Mouse (Mus musculus) fibroblast of lung, adult 2 months (primary cell): ENCODE data around the gene Ndufb4.
A peak's percentile ranks its signal among the peaks of the same experiment; 100 is the strongest.

Source experiments
- DNase-seq: peaks from one replicate; pipeline ENCODE4 v3.0.0-alpha.2; 2011; ENCODE audit warnings: low read depth

Ndufb4 gene

DNA sequence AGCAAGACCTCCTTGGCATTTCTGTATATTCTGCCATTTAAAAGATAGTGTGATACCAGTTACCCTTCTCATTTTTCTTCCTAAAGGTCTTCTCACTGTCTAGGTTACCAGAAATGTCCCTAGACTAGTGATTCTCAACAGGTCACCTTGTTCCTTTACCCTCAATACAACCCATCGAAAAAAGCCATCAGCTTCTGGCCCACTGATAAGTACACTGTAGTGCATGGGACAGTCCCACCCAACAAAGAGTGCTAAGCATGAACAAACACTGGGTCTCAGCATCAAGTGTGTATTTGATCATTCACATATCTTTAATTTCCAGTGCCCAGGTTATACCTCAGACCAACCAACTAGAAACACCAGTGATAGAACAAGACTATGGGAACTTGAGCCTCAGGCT is 19.2 kb downstream of the Ndufb4 start:
- no peak for DNase-seq

DNA sequence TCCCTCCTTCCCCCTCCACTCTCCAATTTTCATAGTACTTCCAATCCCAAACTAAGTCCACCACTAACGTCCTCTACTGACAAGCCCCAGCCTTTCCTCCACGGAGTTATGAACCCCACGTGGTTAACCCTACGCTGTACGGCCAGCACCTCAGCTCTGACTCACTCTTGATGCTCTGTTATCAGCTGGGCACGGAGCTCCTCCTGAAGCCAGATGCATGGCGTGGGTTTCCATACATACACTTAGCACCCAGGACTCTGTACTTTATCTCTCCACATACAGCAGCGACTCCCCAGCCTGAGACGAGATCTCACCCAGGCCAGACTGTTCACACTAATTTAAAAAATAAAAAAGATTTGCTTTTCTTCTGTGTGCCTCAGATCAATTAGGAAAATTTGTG is 19.7 kb downstream of the Ndufb4 start:
- no peak for DNase-seq

DNA sequence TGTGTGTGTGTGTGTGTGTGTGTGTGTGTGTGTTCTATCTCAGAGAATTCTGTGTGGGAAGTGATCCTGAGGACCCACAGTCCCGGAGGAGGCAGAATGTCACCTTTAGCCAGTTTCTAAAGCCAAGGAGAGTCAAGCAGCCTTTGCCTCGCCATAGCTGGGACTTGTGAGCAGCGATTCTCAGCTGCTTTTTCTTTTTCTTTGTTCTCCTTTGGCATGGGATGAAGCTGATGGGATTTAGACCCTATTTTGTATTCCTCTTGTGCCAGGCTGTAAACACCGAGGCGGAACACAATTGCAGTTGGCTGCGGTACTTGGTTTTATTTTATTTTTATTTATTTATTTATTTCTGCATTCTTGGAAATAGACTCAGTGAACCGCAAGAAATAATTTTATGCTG is 25.2 kb downstream of the Ndufb4 start:
- DNase-seq, result no peak

GRCm38 (mm10) chr16:37628336-37628735 is 25.9 kb downstream of the Ndufb4 start:
- DNase-seq, result no peak

- no peak for DNase-seq
These were observed 27.8 kb downstream of the Ndufb4 start for GRCm38 (mm10) chr16:37626388-37626949.

DNA sequence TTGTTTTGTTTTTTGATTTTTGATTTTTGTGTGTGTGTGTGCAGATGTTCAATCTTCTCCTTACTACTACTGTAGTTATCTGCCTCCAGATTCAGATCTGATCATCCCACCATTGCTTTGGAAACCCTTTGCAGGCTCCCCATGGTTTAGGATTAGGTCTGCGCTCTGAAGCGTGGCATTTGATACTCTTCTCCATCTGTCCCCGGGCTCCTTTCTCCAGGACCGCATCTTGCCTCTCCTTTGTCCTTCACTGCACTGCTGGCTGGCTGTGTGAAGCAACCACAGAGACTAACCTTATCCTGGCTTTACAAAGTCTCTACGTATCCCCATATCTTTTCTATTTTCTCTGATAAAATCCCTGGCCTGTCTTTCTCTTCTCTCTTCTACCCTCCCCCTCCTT is 31.3 kb downstream of the Ndufb4 start:
- no peak for DNase-seq

DNA sequence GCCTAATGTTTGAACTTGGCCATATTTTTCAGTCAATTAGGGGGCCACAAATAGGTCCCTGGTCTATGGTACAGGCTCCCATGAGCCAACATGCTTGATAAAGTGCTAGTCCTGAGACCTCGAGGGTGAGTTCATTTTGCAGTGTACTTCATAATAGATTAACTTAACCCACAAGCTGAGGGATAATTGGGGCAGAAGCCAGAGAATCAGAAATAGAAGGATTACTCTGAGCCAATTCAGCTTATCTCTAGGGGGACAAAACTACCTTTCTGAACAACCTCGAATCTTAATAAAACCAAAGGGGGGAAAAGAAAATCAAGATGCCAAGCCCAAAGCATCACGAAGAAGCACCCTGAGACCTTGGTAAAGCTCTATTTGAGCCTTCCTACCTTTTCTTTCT is 31.9 kb downstream of the Ndufb4 start:
- DNase-seq, result no peak

- DNase-seq, result no peak
These were observed 36.6 kb downstream of the Ndufb4 start for GRCm38 (mm10) chr16:37617695-37618094.

DNA sequence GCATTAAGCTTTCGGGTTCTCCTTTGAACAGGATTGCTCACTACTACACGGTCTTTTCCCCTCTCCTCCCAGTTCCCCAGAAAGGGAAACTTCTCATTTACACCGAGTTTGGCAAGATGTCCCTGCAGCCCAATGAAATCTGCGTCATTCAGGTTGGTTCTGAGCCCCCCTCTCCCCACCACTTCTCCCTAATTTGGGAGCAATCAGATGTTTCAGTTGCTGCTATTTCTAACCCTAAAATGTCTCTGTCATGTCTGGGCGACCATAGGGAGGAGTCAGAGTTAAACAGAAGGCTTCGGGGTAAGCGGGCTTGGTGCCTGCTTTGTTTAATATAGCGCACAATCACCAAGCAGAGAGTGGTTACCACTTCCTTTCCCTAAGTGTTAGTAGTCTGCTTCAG is 38.1 kb downstream of the Ndufb4 start:
- DNase-seq, result no peak

- no peak for DNase-seq
These were observed 38.8 kb downstream of the Ndufb4 start for GRCm38 (mm10) chr16:37615429-37615828.

GRCm38 (mm10) chr16:37614540-37614939 is 39.7 kb downstream of the Ndufb4 start:
- DNase-seq, result no peak

GRCm38 (mm10) chr16:37612013-37612412 is 42.2 kb downstream of the Ndufb4 start:
- no peak for DNase-seq

GRCm38 (mm10) chr16:37611072-37611471 is 43.2 kb downstream of the Ndufb4 start:
- DNase-seq, result no peak

DNA sequence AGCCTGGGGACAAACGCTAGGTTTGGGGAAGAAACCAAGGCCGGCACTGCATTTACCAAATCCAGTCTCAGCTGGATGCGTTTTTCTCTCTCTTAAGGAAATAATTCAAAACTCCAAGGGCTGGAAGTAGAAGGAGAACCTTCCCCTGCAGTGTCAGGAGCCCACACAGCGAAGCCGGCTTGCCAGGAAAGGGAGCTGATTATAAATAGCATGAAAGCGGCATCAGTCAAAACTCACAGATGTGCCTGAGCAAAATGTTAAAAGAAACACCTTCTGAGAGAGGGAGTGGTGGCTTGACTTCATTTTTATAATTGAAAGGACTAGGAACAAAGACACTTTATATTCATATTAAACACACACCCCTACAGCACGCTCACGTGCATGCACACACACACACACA is 43.9 kb downstream of the Ndufb4 start:
- DNase-seq, result no peak

DNA sequence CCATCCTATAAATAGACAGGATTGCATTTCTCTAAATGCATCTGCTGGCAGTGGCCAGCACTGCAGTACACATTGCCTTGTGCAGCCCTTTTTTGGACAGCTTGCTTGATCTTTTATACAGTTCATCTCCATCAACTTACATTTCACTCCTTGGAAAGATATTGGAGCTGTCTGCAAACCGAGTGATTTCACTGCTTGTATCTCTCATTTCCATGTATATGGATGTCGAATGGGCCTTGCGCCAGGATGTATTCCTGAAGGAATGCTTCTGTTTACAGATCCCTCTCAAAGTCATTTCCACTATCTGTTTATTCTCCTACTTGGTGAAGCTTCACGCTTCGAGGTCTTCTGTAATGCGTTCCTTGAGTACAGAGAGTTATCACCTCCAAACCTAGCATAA is 50.0 kb downstream of the Ndufb4 start:
- DNase-seq, result no peak

GRCm38 (mm10) chr16:37603431-37603830 is 50.8 kb downstream of the Ndufb4 start:
- DNase-seq, result peak; percentile 54

GRCm38 (mm10) chr16:37599326-37599725 is 54.9 kb downstream of the Ndufb4 start:
- no peak for DNase-seq

- DNase-seq, result no peak
These were observed 55.8 kb downstream of the Ndufb4 start for GRCm38 (mm10) chr16:37598463-37598862.

- DNase-seq, result no peak
These were observed 56.8 kb downstream of the Ndufb4 start for GRCm38 (mm10) chr16:37597412-37597811.
